Mouse (Mus musculus) retina, embryonic 14.5 days (tissue): ENCODE results near the gene Rdh1.
"Not testable (repeated sequence)": the region's sequence is repeated elsewhere in the genome, so short reads cannot be mapped to it uniquely, and the experiment has no call there.

Source experiments
- DNase-seq: peaks from one replicate; pipeline ENCODE4 v3.0.0-alpha.2; 2015; ENCODE audit warnings: low spot score

Gene Rdh1

DNA sequence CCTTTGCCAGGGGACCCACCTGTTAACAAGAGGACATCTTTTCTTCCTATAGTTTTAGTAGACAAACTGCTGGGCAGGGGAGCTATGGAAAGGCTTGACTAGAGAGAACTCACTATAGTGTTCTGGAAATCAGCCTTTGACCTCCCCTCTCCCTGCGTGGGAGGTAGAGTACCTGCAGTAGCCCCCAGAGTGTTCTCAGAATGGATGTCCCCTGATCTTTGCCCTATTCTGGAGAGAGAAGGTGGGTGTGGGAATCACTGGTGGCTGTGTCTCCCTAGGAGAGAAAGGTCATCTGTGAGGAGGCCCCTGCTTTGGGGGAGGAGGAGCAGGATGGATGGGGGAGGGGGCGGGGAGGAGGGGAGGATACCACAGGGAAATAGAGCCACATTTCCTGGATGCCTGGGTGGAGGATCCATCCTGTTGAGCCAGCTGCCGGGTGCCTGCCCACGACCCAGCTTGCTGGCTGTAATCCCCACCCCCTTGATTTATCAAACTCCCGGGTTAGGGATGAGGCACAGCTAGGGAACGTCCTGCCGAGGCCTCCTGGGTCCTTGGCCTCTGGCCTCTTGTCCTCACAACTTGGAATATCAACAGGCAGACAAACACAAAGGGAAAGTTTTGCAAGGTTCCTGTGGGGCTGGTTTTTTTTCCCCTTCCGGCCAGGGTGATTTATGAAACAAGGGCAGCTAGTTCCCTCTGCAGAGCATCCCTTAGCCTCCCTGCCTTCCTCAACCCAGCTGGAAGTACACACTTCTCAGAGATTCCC is 10.5 kb upstream of the Rdh1 start:
- DNase-seq = no peak

- DNase-seq = no peak
Observed at GRCm38 (mm10) chr10:127750136-127750777, 9.3 kb upstream of the Rdh1 start.

DNA sequence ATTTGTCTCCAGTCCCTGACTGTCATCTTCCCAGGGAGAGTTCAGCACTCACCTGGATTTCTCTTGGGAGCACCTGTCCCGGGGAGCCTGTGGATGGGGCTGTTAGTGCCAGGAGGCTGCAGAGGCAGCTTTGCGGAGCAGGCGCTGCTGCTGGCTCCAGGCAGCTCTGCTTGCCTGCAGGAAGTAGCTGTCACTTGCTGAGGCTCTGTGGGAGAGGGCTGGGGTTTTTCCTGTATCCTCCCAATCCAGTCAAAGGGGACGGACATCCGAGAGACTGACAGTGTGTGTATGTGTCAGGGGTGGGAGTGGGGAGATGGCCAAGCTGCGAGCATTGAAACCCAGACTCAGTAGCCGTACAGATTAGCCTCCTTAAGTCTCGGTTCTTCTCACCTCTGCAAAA is 8.0 kb upstream of the Rdh1 start, which contains the start of gene Gpr182:
Gpr182 (minus strand) TSS at position 185 of the 400 bp plus-strand sequence.
- no peak for DNase-seq

DNA sequence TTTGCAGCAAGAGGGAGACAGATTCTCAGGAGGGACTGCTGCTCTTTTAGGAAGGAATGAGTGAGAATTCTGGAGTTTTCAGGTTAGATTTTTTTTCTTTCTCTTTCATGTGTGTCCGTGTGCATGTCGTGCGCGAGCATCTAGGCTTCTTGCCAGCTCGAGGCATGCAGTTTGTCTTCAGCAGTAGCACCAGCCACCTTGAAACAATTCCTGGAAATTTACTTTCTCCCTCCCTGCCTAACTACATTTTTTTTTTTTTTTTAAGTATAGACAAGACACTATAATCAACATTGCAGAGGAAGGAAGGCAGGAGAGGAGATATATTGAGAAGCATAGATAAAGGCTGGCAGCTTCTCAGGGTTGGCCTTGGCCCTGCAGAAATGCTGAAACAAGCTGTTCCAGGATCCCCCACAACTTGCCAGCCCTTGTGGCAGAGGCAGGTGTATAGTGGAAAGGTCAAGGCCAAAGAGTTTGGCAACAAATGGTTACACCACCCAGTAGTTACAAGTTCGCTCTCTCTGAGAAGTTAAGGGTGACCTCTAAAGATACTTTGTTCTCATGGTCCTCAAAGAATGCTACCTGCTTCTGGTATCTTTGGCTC is 4.9 kb upstream of the Rdh1 start:
- no peak for DNase-seq

- no peak for DNase-seq
Observed at GRCm38 (mm10) chr10:127755246-127755645, 4.3 kb upstream of the Rdh1 start.

DNA sequence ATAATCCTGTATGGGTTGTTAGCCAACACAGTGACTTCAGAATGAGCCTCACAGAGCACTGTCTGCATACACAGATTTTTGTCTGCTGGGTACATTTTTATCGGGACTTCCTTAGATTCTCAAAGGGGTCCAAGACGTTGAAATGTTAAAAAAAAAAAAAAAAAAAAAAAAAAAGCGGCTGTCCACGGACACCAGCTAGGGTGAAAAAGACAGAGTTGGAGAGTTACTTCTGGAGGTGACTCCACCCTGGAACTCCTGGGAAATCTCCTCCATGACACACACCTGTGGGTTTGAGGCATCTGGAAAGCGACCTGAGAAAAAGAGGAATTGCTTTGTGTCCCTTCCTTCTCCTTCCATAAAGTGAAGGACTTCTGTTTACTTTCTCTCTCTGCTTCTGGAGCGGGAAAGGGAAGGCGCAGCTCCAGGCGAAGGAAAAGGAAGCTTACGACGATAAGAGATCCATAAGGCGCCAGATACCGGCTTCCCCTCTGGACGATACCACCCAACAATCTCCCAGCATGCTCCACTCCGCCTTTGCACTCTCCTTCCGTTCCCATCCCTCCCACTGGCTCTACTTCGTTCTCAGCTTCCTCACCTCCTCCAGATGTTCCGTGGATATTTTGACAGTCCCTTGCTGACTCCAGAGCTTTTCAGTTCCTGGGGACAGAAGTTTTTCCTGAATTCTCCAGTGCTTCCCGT is 3.6 kb upstream of the Rdh1 start:
- no peak for DNase-seq

GRCm38 (mm10) chr10:127762926-127763325 is 3.4 kb downstream of the Rdh1 start:
- not testable (repeated sequence) for DNase-seq

DNA sequence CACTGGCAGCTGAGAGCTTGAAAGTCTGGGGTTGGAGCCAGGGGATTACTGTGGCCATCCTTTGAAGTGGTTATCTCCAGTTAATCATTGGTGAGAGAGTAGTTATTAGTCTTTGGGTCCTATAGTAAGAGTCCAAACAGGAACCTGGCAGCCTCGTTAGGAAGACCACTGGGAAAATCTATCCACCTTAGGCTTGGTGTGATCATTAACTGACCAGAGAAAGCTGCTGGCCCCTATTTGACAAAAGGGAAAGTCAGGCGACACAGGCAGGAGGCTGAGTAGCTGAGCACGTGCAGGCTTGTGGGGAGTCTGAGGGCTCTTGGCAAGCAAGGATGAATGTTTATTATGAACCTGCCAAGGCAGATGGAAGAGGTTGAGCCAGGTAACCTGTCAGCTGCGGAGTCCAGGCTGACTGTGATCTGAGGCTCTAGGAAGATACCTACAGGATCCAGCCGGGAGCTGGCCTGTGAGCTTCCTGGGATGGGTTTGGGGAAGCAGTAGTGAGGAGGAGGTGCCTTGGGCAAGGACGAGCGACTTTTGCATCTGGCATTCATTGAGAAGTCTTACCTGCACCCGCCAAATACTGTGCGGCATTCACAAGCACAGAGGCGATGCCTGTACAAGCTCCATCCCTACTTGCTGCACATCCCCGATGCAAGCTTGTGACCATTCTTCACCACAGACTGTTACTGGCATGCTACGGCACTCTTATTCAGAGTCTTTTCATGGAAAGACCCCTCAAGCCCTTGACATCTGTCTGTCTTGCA is 4.6 kb downstream of the Rdh1 start:
- DNase-seq = no peak

- no peak for DNase-seq
Observed at GRCm38 (mm10) chr10:127766564-127766963, 7.0 kb downstream of the Rdh1 start.

DNA sequence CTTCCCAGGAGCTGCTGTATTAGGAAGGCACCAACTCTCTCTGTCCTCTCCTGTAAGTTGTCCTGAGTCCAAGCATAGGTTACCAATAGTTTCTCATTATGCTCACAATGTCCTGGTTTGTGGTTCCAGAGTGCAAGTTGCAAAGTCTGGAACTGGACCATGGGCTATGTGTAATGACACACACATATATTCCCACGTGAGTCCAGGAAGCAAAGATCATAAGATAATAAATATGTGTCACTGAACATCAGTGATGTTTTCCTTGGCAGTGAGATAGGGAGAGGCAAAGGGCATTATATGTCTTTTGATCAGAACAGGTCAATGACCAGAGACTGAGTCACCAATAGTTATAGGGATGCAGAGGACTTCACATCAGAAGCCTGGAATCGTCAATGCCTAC is 16.5 kb downstream of the Rdh1 start, which contains the start of gene Rdh9:
Rdh9 (plus strand) TSS at position 376 of the 400 bp plus-strand sequence.
- no peak for DNase-seq

GRCm38 (mm10) chr10:127782321-127782720 is 22.8 kb downstream of the Rdh1 start:
- not testable (repeated sequence) for DNase-seq

DNA sequence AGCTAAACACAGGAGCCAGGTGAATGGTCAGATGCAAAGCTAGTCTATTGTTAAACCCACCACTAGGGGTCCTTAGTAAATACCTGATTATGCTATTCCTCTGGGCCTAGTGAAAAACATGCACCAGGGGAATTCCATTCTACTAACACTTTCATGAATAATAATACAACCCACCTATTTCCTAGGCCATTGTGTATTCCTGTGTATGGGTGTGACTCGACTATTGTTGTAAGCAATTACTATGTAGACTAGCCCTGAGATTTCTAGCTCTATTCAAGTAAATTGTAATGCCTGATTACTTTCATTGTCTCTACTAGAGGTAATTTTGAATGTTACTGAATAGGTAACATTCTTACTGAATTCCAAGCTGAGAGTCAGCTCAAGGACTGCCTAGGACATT is 25.9 kb downstream of the Rdh1 start:
- not testable (repeated sequence) for DNase-seq

DNA sequence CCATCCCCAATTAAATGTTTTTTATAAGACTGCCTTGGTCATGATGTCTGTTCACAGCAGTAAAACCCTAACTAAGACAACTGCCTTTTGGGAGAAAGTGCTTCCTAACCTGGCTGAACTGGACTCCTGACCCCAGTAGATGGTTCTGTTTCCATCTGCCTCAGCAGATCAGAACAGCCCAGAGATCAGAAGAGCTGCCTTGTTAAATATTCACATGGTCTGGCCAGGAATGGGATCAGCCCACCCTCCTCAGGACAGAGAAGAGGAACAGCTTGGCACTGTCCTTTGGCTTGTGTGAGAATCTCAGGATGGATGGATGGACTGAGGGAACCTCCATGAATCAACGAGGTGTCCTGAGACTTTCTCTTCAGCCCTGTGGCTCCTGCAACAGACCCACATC is 39.8 kb downstream of the Rdh1 start:
- no peak for DNase-seq

- no peak for DNase-seq
Observed at GRCm38 (mm10) chr10:127800891-127801290, 41.4 kb downstream of the Rdh1 start, which contains the start of gene Rdh16. Gene Rdh16 (plus strand): TSS chr10:127801152.

DNA sequence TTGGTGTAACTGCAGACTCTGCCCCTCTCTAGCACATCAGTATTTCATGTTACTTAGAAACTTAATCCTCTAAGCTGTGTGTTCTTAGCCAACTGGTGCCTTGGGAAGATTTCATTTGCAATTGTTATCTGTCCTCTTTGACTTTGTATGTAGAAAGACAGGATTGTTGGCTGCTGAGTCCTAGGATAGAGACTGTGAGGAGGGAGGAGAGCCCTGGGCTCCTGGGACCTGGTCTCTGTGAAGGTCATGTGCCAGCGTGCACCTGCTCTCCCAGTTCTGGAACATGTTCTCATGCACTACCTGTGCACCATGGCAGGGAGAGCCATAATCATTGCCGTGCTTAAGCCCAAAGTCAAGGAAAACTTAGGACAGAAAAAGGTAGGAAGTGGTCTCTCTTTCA is 42.1 kb downstream of the Rdh1 start:
- no peak for DNase-seq

DNA sequence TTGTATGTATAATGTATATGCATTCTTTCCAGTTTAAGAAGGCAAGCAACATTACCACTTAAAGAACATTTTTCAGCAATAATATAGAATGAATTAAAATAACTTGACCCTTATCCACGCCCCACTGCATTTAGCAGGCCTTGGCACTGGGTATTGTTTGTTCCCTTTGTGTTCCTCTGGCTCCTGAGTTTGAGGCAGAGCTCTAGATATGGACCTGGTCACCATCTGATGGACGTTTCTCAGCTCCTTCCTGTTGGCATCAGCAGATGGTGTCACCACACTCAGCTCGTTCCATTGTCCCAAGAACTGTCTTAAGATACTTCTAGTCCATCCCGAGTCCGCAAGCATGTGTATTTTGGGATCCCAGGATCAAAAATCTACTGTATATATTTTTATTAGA is 42.7 kb downstream of the Rdh1 start:
- no peak for DNase-seq

- DNase-seq = no peak
Observed at GRCm38 (mm10) chr10:127804416-127804815, 44.9 kb downstream of the Rdh1 start.

DNA sequence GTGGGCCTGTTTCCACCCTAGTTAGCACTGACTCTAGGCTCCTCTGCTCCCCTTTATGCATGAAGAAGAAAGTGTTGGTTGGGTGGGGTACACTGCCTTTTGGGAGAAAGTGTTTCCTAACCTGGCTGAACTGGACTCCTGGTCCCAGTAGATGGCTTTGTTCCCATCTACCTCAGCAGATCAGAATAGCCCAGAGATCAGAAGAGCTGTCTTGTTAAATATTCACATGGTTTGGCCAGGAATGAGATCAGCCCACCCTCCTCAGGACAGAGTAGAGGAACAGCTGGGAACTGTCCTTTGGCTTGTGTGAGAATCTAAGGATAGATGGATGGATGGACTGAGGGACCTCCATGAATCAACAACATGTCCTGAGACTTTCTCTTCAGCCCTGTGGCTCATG is 56.4 kb downstream of the Rdh1 start:
- no peak for DNase-seq

DNA sequence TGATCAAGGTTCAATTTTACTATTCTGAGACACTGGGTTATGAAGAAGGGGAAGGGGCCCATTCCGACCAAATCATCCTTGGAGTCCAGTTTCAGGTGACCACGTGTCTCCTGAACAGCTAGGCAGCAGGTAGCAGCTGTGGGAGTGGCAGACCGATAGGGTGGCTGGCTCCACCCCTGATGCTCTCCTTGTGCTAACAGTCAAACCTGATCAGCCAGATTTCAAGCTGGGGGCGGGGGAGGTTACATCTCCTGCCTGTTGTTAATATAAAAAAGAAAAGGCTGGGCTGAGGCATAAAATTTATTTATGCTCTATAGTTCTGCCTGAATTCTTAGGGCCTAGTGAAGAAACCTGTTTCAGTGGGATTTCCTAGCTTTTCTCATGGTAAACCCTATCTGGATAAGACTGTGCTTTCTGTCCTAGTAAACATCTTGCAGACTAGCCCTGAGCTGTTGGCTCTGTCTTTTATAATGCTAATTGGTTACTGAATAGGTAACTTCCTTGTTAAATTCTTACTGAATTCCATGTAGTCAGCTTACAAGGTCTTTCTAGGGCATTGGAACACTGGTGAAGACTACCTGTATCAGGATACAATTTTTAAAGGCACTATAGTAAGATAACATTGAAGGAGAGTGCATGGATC is 57.9 kb downstream of the Rdh1 start:
- not testable (repeated sequence) for DNase-seq
